Mouse (Mus musculus) E14TG2a.4 (cell line): ENCODE measurements around the gene Prpf18.
A peak's percentile ranks its signal among the peaks of the same experiment; 100 is the strongest.

Experiments used
- H3K27me3 ChIP-seq: 2 replicates; pipeline ENCODE4 v1.6.1; 2014; ENCODE audit warnings: low read length, control low read depth; ENCODE audit not compliant: insufficient read depth
- H3K36me3 ChIP-seq: 2 replicates; pipeline ENCODE4 v1.6.1; 2014; ENCODE audit warnings: low read length, control low read depth; ENCODE audit not compliant: insufficient read depth
- H3K4me1 ChIP-seq: replicated peaks from 2 replicates; pipeline ENCODE4 v1.6.1; 2014; ENCODE audit warnings: low read depth, low read length, control low read depth
- H3K4me3 ChIP-seq: replicated peaks from 2 replicates; pipeline ENCODE4 v1.5.1; 2014; ENCODE audit warnings: mild to moderate bottlenecking, low read length
- H3K9me3 ChIP-seq: 2 replicates; pipeline ENCODE4 v1.6.1; 2014; ENCODE audit warnings: low read length, control low read depth
- CTCF ChIP-seq: conservative IDR thresholded peaks from 2 replicates; pipeline ENCODE4 v1.5.1; 2014; ENCODE audit warnings: low read length
- NANOG ChIP-seq: IDR thresholded peaks from 2 replicates; pipeline ENCODE4 v1.6.1; 2014; ENCODE audit warnings: borderline replicate concordance, low read length, mixed read lengths
- POU5F1 ChIP-seq: IDR thresholded peaks from 2 replicates; pipeline ENCODE4 v1.6.1; 2014; ENCODE audit warnings: low read length, borderline replicate concordance

Prpf18 gene

GRCm38 (mm10) chr2:4591647-4592046 lies 60.3 kb downstream of the Prpf18 start:
- Histone ChIP-seq H3K9me3 (no peaks in the 10 kb centered on the region), H3K27me3 (no peaks in the 10 kb centered on the region), H3K4me3 (no peak overlapping the region), H3K4me1 (peaks cover 89% of the 10 kb centered on the region), H3K36me3 (peaks cover 36% of the 10 kb centered on the region)
- TF ChIP-seq NANOG (no peak), CTCF (no peak), POU5F1 (no peak)

- no peaks in the 10 kb centered on the region for H3K9me3 ChIP-seq
- H3K27me3 ChIP-seq = no peaks in the 10 kb centered on the region
- no peak overlapping the region for H3K4me3 ChIP-seq
- H3K4me1 ChIP-seq = peaks cover 63% of the 10 kb centered on the region
- no peak for TF ChIP-seq NANOG
- no peak for TF ChIP-seq POU5F1
- no peak for TF ChIP-seq CTCF
- H3K36me3 ChIP-seq = peaks cover 34% of the 10 kb centered on the region
These were observed 64.1 kb downstream of the Prpf18 start for GRCm38 (mm10) chr2:4587685-4588409.

- TF ChIP-seq POU5F1 (no peak), NANOG (no peak), CTCF (no peak)
- H3K36me3 ChIP-seq = peaks cover 21% of the 10 kb centered on the region
- no peaks in the 10 kb centered on the region for H3K27me3 ChIP-seq
- H3K9me3 ChIP-seq = no peaks in the 10 kb centered on the region
- H3K4me1 ChIP-seq = peaks cover 61% of the 10 kb centered on the region
- H3K4me3 ChIP-seq = no peak overlapping the region
These were observed 65.7 kb downstream of the Prpf18 start for GRCm38 (mm10) chr2:4586245-4586644.

GRCm38 (mm10) chr2:4584252-4584651 lies 67.7 kb downstream of the Prpf18 start:
- H3K36me3 ChIP-seq = peaks cover 10% of the 10 kb centered on the region
- TF ChIP-seq POU5F1 (no peak), NANOG (no peak), CTCF (no peak)
- peaks cover 69% of the 10 kb centered on the region for H3K4me1 ChIP-seq
- no peaks in the 10 kb centered on the region for H3K9me3 ChIP-seq
- no peak overlapping the region for H3K4me3 ChIP-seq
- no peaks in the 10 kb centered on the region for H3K27me3 ChIP-seq

- Histone ChIP-seq H3K9me3 (no peaks in the 10 kb centered on the region), H3K4me1 (peaks cover 69% of the 10 kb centered on the region), H3K27me3 (no peaks in the 10 kb centered on the region), H3K4me3 (no peak overlapping the region), H3K36me3 (peaks cover 6% of the 10 kb centered on the region; the same call in 1 of the 2 replicates)
- TF ChIP-seq CTCF (no peak), NANOG (no peak), POU5F1 (no peak)
These were observed 69.0 kb downstream of the Prpf18 start for GRCm38 (mm10) chr2:4582930-4583329.

GRCm38 (mm10) chr2:4580666-4581065 lies 71.2 kb downstream of the Prpf18 start:
- TF ChIP-seq CTCF (no peak), POU5F1 (no peak), NANOG (no peak)
- Histone ChIP-seq H3K9me3 (no peaks in the 10 kb centered on the region), H3K4me3 (no peak overlapping the region), H3K4me1 (peaks cover 69% of the 10 kb centered on the region), H3K36me3 (0 out of 2 replicates have a peak, but pooled peaks cover 2% of the 10 kb centered on the region), H3K27me3 (no peaks in the 10 kb centered on the region)

- Histone ChIP-seq H3K9me3 (no peaks in the 10 kb centered on the region), H3K27me3 (no peaks in the 10 kb centered on the region), H3K4me1 (peaks cover 81% of the 10 kb centered on the region), H3K36me3 (0 out of 2 replicates have a peak, but pooled peaks cover 2% of the 10 kb centered on the region), H3K4me3 (0 out of 2 replicates have a peak overlapping the region, but pooled peaks have one; percentile 17)
- TF ChIP-seq CTCF = no peak
- no peak for TF ChIP-seq POU5F1
- TF ChIP-seq NANOG = no peak
These were observed 72.4 kb downstream of the Prpf18 start for GRCm38 (mm10) chr2:4579357-4580068.

- Histone ChIP-seq H3K4me3 (no peak overlapping the region), H3K4me1 (peaks cover 92% of the 10 kb centered on the region), H3K36me3 (0 out of 2 replicates have a peak, but pooled peaks cover 3% of the 10 kb centered on the region), H3K9me3 (no peaks in the 10 kb centered on the region), H3K27me3 (no peaks in the 10 kb centered on the region)
- TF ChIP-seq POU5F1 (no peak), NANOG (no peak), CTCF (no peak)
These were observed 73.6 kb downstream of the Prpf18 start for GRCm38 (mm10) chr2:4578291-4578690.

- H3K9me3 ChIP-seq = no peaks in the 10 kb centered on the region
- no peak overlapping the region for H3K4me3 ChIP-seq
- H3K4me1 ChIP-seq = peaks cover 90% of the 10 kb centered on the region
- peaks cover 16% of the 10 kb centered on the region for H3K36me3 ChIP-seq
- no peaks in the 10 kb centered on the region for H3K27me3 ChIP-seq
- TF ChIP-seq CTCF (no peak), POU5F1 (no peak), NANOG (no peak)
These were observed 75.9 kb downstream of the Prpf18 start for GRCm38 (mm10) chr2:4575975-4576374.
